Mouse (Mus musculus) spleen, postnatal 4 days (tissue): ENCODE data around the gene Nme8.
A peak's percentile ranks its signal among the peaks of the same experiment; 100 is the strongest.

Source experiments
- DNase-seq, 2 experiments: peaks; one replicate each; pipeline ENCODE4 v3.0.0; 2022; ENCODE audit warnings: low spot score in 2 of 2

Nme8 gene

DNA sequence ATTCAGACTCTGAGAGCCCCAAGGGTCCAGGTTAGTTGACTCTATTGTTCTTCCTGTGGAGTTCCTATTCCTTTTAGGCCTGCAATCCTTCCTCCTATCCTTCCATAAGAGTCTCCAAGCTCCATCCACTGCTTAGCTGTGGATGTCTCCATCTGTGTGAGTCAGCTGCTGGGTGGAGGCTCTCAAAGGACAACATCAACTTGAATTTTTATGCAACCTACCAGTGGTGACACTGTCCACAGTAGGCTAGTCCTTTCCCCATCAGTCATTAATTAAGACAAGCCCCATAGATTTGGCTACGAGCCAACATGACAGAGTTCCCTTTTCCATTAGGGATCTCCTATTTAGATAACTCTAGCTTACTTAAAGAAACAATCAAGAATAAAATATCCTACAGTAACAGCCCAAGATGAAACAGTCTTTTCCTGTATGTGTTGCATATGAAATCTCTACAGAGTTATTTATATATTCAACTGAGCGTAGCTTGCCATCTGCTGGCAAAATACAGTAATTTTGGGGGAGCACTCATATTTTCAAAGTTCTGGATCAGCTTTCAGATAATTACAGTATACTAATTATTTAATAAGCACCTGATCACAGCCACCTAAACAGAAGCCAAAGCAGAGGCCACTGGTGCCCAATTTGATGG, 57.3 kb downstream of the Nme8 start:
- no peak for DNase-seq

- no peak for DNase-seq
Measured at GRCm38 (mm10) chr13:19636131-19636530, 61.5 kb downstream of the Nme8 start.

DNA sequence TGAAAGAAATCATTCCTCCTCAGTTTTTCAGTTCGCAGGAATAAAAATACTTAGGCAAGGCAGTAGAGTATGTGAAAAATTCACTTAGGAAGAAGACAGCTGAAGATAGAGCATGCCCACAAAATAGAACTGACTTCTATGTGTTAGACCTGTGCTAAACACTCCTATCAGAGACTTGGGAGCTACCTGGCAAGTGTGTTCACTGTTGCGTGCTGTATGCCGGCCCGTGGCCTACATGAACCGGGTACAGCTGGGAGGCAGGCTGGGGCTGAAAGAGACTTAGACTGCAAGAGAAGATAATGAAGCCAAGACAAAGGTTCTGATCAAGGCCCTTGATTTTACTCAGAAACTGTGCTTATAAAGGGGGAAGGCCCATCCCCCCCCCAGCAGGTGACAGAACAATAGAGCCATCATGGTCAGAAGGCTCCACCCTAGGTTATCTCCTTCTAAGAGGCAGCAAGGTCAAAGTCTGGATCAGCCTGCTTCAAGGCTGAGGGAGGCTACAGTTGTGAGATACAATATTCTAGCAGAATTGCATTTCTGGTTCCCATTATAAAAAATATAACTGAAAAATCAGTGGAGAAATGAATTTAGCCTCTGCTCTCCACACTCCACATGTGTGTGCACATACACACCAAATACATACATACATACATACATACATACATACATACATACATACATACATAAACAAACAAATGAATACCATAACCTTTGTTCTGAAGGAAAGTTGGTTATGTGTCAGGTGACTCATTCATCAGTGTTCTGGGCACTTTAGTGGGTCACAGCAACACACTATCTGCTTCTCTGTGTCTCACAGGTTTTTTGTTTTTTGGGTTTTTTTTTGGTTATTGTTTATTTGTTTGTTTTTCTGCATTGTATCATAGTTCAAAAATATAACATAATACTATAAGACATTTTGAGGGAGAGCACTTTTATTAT, 66.6 kb downstream of the Nme8 start:
- DNase-seq = no peak

DNA sequence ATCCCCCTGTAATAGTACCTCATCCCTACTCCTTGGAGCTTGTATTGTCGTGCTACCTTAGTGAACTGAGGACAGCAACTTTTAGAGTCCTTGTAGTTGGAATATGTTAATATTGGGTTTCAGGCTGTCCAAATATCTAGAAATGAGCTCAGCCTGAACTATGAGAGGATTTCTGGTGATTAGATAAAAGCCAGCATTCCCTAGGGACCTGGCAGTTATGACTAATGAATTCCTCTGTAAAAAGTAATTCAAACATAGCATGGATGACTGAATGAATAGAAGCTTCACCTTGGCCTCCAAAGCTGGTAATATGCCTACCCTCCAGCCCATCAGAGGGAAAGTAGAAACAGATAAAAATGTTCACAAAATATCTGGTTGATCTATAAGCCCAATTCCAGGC, 71.1 kb downstream of the Nme8 start:
- DNase-seq = no peak

DNA sequence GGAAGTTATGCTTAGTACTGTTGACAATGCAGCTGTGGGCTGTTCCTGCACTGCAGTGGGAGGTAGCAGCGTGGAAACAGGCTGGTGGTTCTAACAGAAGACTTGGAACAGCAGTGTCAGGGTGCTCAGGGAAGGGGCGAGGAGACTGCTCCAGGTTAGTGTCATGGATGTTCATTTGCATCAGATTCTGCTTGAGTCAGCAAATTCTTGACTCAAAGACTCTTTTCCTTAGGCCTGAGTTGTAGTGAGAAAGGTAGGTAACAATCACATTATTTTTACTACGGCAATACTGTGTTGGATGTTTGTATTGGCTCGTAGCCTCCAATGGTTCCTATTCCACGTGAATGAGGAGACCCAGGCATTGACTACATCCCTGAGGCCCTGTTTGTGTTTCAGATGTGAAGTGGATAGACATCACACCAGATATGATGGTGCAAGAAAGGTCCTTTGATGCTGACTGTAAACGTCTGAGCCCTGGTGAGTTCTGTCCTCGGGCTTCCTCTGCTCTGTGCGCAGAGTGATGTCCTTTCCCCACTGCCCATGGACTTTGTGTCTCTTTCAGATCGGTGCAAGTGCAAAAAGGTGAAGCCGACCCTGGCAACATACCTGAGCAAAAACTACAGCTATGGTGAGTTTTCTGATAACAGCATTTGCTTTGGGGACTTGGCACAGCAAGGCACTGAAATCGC, 72.8 kb downstream of the Nme8 start:
- DNase-seq = no peak

DNA sequence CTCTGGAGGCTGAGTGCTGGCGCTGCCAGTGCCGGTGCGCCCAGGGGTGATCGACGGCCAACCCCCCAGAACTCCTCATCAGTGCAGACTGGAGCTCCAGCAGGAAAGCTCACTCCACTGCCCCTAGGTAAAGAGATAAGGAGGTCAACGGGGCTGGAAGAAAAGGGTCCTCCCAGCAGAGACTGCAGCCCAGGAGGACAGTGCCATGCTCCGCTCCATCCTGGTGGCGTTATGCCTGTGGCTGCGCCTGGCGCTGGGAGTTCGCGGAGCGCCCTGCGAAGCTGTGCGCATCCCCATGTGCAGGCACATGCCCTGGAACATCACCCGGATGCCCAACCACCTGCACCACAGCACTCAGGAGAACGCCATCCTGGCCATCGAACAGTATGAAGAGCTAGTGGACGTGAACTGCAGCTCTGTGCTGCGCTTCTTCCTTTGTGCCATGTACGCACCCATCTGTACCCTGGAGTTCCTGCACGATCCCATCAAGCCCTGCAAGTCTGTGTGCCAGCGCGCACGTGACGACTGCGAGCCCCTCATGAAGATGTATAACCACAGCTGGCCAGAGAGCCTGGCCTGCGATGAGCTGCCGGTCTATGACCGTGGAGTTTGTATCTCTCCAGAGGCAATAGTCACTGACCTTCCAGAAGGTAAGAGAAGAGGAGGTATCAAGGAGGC, 74.2 kb downstream of the Nme8 start:
- no peak for DNase-seq

DNA sequence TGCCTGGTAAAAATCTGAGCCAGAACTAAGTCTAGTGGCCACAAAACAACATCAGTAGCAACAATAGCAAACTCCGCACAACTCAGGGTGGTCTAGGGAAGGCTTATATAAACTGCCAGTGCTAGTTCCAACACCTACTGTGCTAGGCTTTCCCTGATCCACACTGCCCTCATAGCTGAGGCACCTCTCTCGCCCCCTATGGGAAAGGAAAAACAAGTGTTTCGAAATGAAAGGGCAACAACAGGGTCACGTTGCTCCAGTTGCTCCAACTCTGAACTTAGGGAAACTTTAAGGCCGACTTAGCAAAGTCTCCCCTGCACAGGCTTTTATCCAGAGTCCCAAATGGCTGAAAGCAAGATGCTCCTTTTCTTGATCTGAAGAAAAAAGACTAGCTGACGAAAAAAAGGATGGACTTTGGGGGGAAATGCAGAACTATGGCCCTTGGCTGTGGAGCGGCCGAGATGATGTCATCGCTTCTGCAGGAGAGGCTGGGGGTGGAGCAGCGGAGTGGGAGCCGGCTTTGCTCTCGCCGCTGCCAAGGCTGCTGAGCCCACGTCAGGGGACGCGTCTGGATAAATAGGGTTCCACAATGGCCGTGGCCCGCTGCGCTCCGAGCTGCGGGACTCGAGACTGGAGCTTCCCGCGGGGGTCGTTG, 74.9 kb downstream of the Nme8 start, which contains the start of gene Sfrp4:
TSS of gene Sfrp4 (plus strand) at position 532 of the 655 bp plus-strand sequence.
- DNase-seq = peak; percentile 35 to 66

GRCm38 (mm10) chr13:19619216-19619927, 78.2 kb downstream of the Nme8 start, which contains the start of gene Epdr1:
Gene Epdr1 (minus strand): TSS chr13:19619927.
- peak; percentile 68 to 83 for DNase-seq

- DNase-seq = no peak
Measured at GRCm38 (mm10) chr13:19618841-19619215, 78.8 kb downstream of the Nme8 start.

GRCm38 (mm10) chr13:19618081-19618480, 79.5 kb downstream of the Nme8 start:
- DNase-seq = no peak

GRCm38 (mm10) chr13:19614311-19614710, 83.3 kb downstream of the Nme8 start:
- DNase-seq = no peak

- DNase-seq = no peak
Measured at GRCm38 (mm10) chr13:19613426-19613825, 84.2 kb downstream of the Nme8 start.

GRCm38 (mm10) chr13:19612963-19613362, 84.6 kb downstream of the Nme8 start:
- DNase-seq = no peak

DNA sequence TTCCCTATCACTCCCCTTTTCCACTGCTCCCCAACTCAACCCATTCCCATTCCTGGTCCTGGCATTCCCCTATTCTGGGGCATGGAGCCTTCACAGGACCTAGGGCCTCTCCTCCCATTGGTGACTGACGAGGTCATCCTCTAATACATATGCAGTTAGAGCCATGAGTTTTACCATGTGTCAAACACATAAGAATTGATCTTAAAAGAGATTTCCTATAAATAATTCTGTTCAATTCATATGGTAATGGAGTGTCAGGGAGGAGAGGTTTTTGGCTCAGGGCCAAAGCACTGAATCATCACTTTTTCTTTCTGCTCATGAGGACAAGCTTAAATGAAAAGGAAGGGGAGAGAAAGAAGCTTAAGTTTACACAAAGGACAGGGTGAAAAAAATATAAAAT, 85.2 kb downstream of the Nme8 start:
- no peak for DNase-seq

GRCm38 (mm10) chr13:19608120-19608519, 89.5 kb downstream of the Nme8 start:
- DNase-seq = no peak

DNA sequence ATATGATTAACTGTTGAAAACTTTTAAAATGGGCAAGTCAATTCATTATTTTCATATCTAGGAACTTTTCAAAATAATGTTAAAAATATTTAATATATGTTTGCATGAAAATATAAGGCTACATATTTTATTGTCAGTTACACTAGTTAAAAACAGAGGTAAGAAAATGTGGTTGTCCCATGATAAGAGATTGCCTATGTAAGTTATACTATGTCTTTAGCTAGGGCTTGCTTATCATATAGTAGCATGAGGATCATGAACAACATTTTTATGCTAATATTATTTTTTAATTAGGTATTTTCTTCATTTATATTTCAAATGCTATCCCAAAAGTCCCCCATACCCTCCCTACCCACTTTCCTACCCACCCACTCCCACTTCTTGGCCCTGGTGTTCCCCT, 92.7 kb downstream of the Nme8 start:
- no peak for DNase-seq

GRCm38 (mm10) chr13:19603719-19604118, 93.9 kb downstream of the Nme8 start:
- no peak for DNase-seq

DNA sequence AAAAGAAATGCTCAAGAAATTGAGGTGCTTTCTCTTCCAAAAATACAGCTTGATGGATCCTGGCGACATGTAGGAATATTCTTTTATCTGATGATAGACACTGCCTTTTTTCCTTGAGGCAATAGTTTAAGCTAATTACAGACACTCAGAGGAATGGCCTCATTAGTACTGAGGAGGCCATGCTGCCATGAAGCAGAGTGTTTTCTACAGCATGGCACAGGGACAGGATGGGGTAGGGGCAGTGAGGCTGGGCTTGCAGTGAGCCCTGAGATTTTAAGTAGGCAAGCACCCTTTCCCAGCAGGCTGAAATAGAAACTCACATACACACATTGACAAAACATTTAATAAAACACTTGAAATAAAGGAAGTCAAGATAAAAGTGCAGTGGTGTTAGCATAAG, 95.1 kb downstream of the Nme8 start:
- no peak for DNase-seq

- DNase-seq = no peak
Measured at GRCm38 (mm10) chr13:19599242-19599641, 98.4 kb downstream of the Nme8 start.

DNA sequence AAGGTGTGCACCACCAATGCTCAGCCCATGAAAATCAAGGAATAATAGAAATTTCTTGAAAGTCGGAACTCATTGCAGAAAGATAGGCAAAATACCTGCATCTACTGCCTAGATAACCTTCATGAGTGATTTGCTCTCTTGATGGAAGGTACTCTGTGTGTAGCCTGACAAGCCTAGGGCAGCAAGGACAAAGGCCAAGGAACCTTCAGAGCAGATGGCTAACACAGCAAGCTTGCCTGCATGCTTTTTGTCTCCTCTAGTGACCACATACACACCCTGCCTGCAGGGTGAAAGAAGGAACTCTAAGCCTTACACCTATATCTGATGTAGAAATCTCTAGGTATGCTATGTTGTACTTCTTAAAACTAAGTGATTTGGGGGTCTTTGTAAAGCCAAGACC, 102.5 kb downstream of the Nme8 start:
- DNase-seq = no peak
